9 mouse cellular contexts compared by ENCODE assay signal in the genomic region with DNA sequence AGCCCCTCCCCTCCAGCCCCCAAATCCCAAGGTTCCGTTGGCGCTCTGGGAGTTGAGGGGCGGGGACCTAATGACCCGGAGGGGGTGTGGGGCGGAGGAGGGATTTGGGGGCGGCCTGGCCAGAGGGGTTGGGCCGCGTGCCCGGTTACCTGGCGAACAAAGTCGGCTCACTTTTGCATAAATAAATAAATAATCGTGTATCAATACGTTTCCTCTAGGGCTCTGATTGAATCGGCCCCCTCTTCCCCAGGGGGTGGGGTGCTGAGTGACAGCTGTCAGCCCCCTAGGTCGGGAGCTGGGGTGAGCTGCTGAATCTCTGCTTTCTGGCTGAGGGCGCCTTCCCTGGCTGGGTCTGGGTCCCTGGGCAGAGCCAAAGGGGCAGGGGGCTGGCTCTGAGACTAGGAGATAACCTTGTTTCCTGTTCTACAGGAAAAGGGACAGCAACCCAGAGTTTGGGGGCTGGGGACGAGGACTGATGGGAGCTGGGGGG. TPM values are rescaled to one million over a fixed set of nuclear protein-coding genes. Genes with fewer than 3 reads are reported as not detected.
A peak's percentile ranks its signal among the peaks of the same experiment; 100 is the strongest.
DNase-seq lines count a peak whose midpoint lies in the region; ATAC-seq and TF ChIP-seq lines count a peak whose summit lies in the region.
"Had no signal": no experiment of that assay in that cellular context is flagged by ENCODE, and none has a peak within 500 bp of the region (broad histone marks: within the 10 kb centered on the region; RNA-seq: fewer than 3 reads in every experiment).

No protein-coding gene starts in this region.

- H3K4me3 ChIP-seq in ES-E14 (ENCODE audit: insufficient read depth in 1 of 2, low read depth in 1 of 2, low read length in 2 of 2, poor library complexity in 1 of 2, severe bottlenecking in 1 of 2), result peak overlapping the region; percentile 77 to 84
- peak overlapping the region; percentile 97 for H3K4me3 ChIP-seq in embryonic facial prominence, embryonic 14.5 days (ENCODE audit: low read depth, low read length)
- peak overlapping the region; percentile 97 for H3K4me3 ChIP-seq in hindbrain, embryonic 11.5 days (ENCODE audit: low read depth, low read length)
- peak overlapping the region; percentile 87 for H3K4me3 ChIP-seq in liver, adult 2 months (ENCODE audit: insufficient read depth, low read depth, low read length)

- peaks cover 37% of the 10 kb centered on the region for H3K79me2 ChIP-seq in liver, adult 2 months (ENCODE audit: control insufficient read depth, insufficient read depth, low read length)

- no peak overlapping the region for H3K27ac ChIP-seq in ES-E14 (ENCODE audit: insufficient read depth, low read depth, low read length, poor library complexity, severe bottlenecking)
- peak overlapping the region; percentile 98 for H3K27ac ChIP-seq in embryonic facial prominence, embryonic 14.5 days (replicated peaks; ENCODE audit: low read depth, low read length)
- H3K27ac ChIP-seq in hindbrain, embryonic 11.5 days (ENCODE audit: low read depth, low read length), result peak overlapping the region; percentile 93
- H3K27ac ChIP-seq in liver, adult 2 months (replicated peaks; ENCODE audit: insufficient read depth, low read depth, low read length), result peak overlapping the region; percentile 80

- no peak for TF ChIP-seq CTCF in liver, adult 2 months (IDR thresholded peaks at IDR 0.05; ENCODE audit: low read depth, low read length)

- TF ChIP-seq POLR2A in liver, adult 2 months (IDR thresholded peaks at IDR 0.05; ENCODE audit: extremely low read depth, insufficient read depth, low read length), result no peak

- peak overlapping the region; percentile 90 for H3K4me2 ChIP-seq in embryonic facial prominence, embryonic 14.5 days (ENCODE audit: low read depth, low read length)
- H3K4me2 ChIP-seq in hindbrain, embryonic 11.5 days (replicated peaks; ENCODE audit: low read depth, low read length), result peak overlapping the region; percentile 85

- 0% methylated on average over 16 of the region's 17 CpGs for WGBS in embryonic facial prominence, embryonic 14.5 days
- WGBS in hindbrain, embryonic 11.5 days, result 0% methylated on average over 15 of the region's 17 CpGs
- under 1% methylated on average over 17 of the region's 17 CpGs for WGBS in liver, adult 2 months

- peak overlapping the region; percentile 44; the same call in 1 of the 2 replicates for H3K9ac ChIP-seq in ES-E14 (ENCODE audit: insufficient read depth, low read depth, low read length, poor library complexity, severe bottlenecking)
- H3K9ac ChIP-seq in embryonic facial prominence, embryonic 14.5 days (ENCODE audit: low read depth, low read length), result peak overlapping the region; percentile 99
- H3K9ac ChIP-seq in hindbrain, embryonic 11.5 days (ENCODE audit: low read depth, low read length), result peak overlapping the region; percentile 98
- peak overlapping the region; percentile 67 for H3K9ac ChIP-seq in liver, adult 2 months (ENCODE audit: low read depth, low read length)

- H3K27me3 ChIP-seq in embryonic facial prominence, embryonic 14.5 days (replicated peaks; ENCODE audit: control insufficient read depth, insufficient read depth, low read length), result peaks cover 9% of the 10 kb centered on the region; the same call in 1 of the 2 replicates
- H3K27me3 ChIP-seq in hindbrain, embryonic 11.5 days (ENCODE audit: control insufficient read depth, insufficient read depth, low read length), result peaks cover 18% of the 10 kb centered on the region
- H3K27me3 ChIP-seq in liver, adult 2 months (ENCODE audit: control insufficient read depth, insufficient read depth, low read length), result no peaks in the 10 kb centered on the region

- no peaks in the 10 kb centered on the region for H3K9me3 ChIP-seq in ES-E14 (ENCODE audit: control insufficient read depth, insufficient read depth, low read depth, low read length)
- H3K9me3 ChIP-seq in embryonic facial prominence, embryonic 14.5 days (ENCODE audit: control insufficient read depth, low read length), result no peaks in the 10 kb centered on the region
- H3K9me3 ChIP-seq in hindbrain, embryonic 11.5 days (ENCODE audit: control insufficient read depth, low read length), result no peaks in the 10 kb centered on the region

- no peak for ATAC-seq in embryonic facial prominence, embryonic 14.5 days (ENCODE audit: low read depth)
- ATAC-seq in hindbrain, embryonic 11.5 days (ENCODE audit: low FRiP score), result no peak

- DNase-seq in heart, adult 18-20 months, result peak; percentile 67
- no peak for DNase-seq in heart, adult 9 months (ENCODE audit: low spot score in 2 of 2)
- no peak for DNase-seq in ES-E14 (ENCODE audit: low read depth, low spot score)
- no peak for DNase-seq in embryonic facial prominence, embryonic 14.5 days (ENCODE audit: low spot score)
- DNase-seq in hindbrain, embryonic 11.5 days (ENCODE audit: low spot score), result peak; percentile 66
- peak; percentile 62 for DNase-seq in liver, adult 2 months (ENCODE audit: extremely low read depth, low read depth, low spot score)
- peak; percentile 55 for DNase-seq in right cerebral cortex, postnatal 4 days
- no peak for DNase-seq in layer of hippocampus, adult 8-10 months (ENCODE audit: low spot score in 2 of 2)

- in situ Hi-C loops in ES-E14 (cut with MboI; ENCODE audit: low sequenced_read_pairs in 2 of 2, unreplicated experiment in 2 of 2), result loop anchor here in 1 of 2 experiments (25.0 kb wide), 1 partner anchor 274 kb away; the partner anchor contains the start of gene Tmem222

- peaks cover 2 to 41% of the 10 kb centered on the region in 2 experiments; a peak in 2 of 4 replicates for H3K4me1 ChIP-seq in ES-E14 (ENCODE audit: control insufficient read depth in 2 of 2, insufficient read depth in 2 of 2, low read length in 2 of 2, poor library complexity in 1 of 2)
- peaks cover 49% of the 10 kb centered on the region for H3K4me1 ChIP-seq in embryonic facial prominence, embryonic 14.5 days (ENCODE audit: control insufficient read depth, insufficient read depth, low read length)
- H3K4me1 ChIP-seq in hindbrain, embryonic 11.5 days (replicated peaks; ENCODE audit: control insufficient read depth, insufficient read depth, low read length), result peaks cover 33% of the 10 kb centered on the region
- peaks cover 6% of the 10 kb centered on the region for H3K4me1 ChIP-seq in liver, adult 2 months (ENCODE audit: control insufficient read depth, insufficient read depth, low read length)

- H3K36me3 ChIP-seq in ES-E14 (ENCODE audit: control insufficient read depth, insufficient read depth, low read length, poor library complexity, severe bottlenecking), result no peaks in the 10 kb centered on the region
- no peaks in the 10 kb centered on the region for H3K36me3 ChIP-seq in embryonic facial prominence, embryonic 14.5 days (ENCODE audit: control insufficient read depth, insufficient read depth, low read length)
- H3K36me3 ChIP-seq in hindbrain, embryonic 11.5 days (ENCODE audit: control insufficient read depth, insufficient read depth, low read length), result no peaks in the 10 kb centered on the region
- H3K36me3 ChIP-seq in liver, adult 2 months (ENCODE audit: control insufficient read depth, insufficient read depth, low read length), result no peaks in the 10 kb centered on the region

TF ChIP-seq in ES-E14, 5 proteins besides CTCF, POLR2A, EP300 and RAD21:
- TF ChIP-seq MAFK (IDR thresholded peaks at IDR 0.05; ENCODE audit: insufficient read depth, low read depth, low read length), result no peak
- no peak for TF ChIP-seq CHD2 (IDR thresholded peaks at IDR 0.05; ENCODE audit: low read depth, low read length)
- no peak for TF ChIP-seq HCFC1 (IDR thresholded peaks at IDR 0.05; ENCODE audit: borderline replicate concordance, insufficient read depth, low read length)
- no peak for TF ChIP-seq ZC3H11A (IDR thresholded peaks at IDR 0.05; ENCODE audit: borderline replicate concordance, low read depth, low read length)
- no peak for TF ChIP-seq ZNF384 (IDR thresholded peaks at IDR 0.05; ENCODE audit: low read depth, low read length)

RNA-seq across cellular contexts. Expression of gene Ahdc1, which starts 1.8 kb away (rescaled TPM):
- total RNA-seq in heart, adult 18-20 months (2021), result 10 to 100 TPM; 36.3 to 38.5 TPM
- total RNA-seq in ES-E14 (2012; rRNA removed), result 61.8 and 88.9 TPM in 2 replicates
- 11.0 and 11.7 TPM in 2 replicates for polyA plus RNA-seq in embryonic facial prominence, embryonic 14.5 days (2014; fragmentation: Nextera tagmentation; extraction: Ambion mirVana)
- polyA plus RNA-seq in hindbrain, embryonic 11.5 days (2014; fragmentation: Nextera tagmentation; extraction: Ambion mirVana), result 6.8 and 9.0 TPM in 2 replicates
- total RNA-seq in liver, adult 2 months (2014; rRNA removed), result 2.4 and 4.1 TPM in 2 replicates
- polyA plus RNA-seq in liver, adult 2 months (2012; rRNA removed), result 8.7 and 8.8 TPM in 2 replicates
- total RNA-seq in layer of hippocampus, adult 8-10 months (2022), result 100 to 1,000 TPM in 3 of 4 experiments, 10 to 100 TPM in 1; 99.1 to 116 (median 106) TPM

RNA-seq across cellular contexts. Expression of gene Fgr, which starts 38.9 kb away (rescaled TPM):
- under 1 TPM; 0.57 to 0.69 TPM for total RNA-seq in heart, adult 18-20 months (2021)
- 1.3 and 1.8 TPM in 2 replicates for total RNA-seq in ES-E14 (2012; rRNA removed)
- 0.48 and 0.85 TPM in 2 replicates for polyA plus RNA-seq in embryonic facial prominence, embryonic 14.5 days (2014; fragmentation: Nextera tagmentation; extraction: Ambion mirVana)
- polyA plus RNA-seq in hindbrain, embryonic 11.5 days (2014; fragmentation: Nextera tagmentation; extraction: Ambion mirVana), result 0.08 and 0.34 TPM in 2 replicates
- total RNA-seq in liver, adult 2 months (2014; rRNA removed), result 1.2 and 1.3 TPM in 2 replicates
- polyA plus RNA-seq in liver, adult 2 months (2012; rRNA removed), result 0.86 and 1.6 TPM in 2 replicates
- total RNA-seq in layer of hippocampus, adult 8-10 months (2022), result 1 to 10 TPM in 2 of 4 experiments, under 1 TPM in 1, not detected in 1; 0.19 to 3.9 (median 3.4) TPM
- total RNA-seq: left cerebral cortex, postnatal 14 days had no signal

Comparison
In these comparisons a context has a peak if more than half of its experiments do, and no peak if none do; other contexts are left out.
1. DNase-seq: peak in heart, adult 18-20 months (2 of 2), hindbrain, embryonic 11.5 days (single experiment), liver, adult 2 months (single experiment) and right cerebral cortex, postnatal 4 days (single experiment); none in heart, adult 9 months (0 of 2), ES-E14 (single experiment), embryonic facial prominence, embryonic 14.5 days (single experiment) and layer of hippocampus, adult 8-10 months (0 of 2).
2. H3K9ac ChIP-seq: peak in every context shown above with its lines; median percentile 99 in embryonic facial prominence, embryonic 14.5 days; 98 in hindbrain, embryonic 11.5 days; 67 in liver, adult 2 months; 44 in ES-E14.
3. Peak in every context shown above with its lines, with median percentiles within 50 percentile points of each other: H3K4me3 ChIP-seq.